Mouse (Mus musculus) adrenal gland, adult (tissue): ENCODE results near the gene Lrrc18.

Source experiments
- DNase-seq, 2 experiments: peaks; one replicate each; pipeline ENCODE4 v3.0.0; 2022 to 2023; ENCODE audit warnings: low spot score in 1 of 2; ENCODE audit not compliant: inconsistent age in 2 of 2

Gene Lrrc18

DNA sequence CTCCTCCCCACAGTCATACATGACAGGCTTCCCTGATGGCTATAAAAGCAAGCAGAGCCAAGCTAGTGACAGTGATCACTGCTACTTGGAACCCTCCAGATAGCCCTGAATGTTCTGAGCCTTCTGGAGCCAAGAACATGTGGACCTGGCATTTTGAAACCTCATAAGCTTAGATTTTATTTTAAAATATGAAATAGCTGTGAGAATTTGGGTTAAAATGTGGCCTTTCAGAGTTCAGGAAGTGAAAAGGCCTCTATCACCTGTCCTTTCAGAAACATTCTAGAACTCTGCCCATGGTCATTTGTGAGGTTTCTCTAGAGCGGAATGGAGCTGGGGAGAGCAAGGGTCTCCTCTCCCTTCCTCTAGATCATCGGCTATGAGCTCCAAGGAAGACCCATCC, at the start of gene Lrrc18:
TSS of gene Lrrc18 (plus strand) at position 301 of the 400 bp plus-strand sequence.
- no peak for DNase-seq

DNA sequence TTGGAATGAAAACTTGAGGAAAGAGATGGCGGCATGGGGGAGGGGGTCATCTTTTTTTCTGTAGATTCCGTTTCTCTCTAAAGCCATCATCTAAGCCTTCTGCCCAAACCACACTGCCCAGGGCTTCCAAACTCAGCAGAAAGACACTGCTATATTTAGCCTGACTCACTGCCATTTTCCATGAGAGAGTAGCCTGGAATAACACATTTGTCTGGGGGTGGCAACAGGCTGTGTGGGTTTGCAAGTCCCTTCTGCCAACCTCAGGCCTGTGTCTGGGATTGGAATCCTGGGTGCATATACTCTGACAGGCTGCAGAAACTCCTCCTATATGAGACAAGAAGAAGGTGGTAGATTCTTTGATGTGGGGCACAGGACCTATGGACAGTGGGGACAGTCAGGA, 43.7 kb upstream of the Lrrc18 start:
- no peak for DNase-seq

DNA sequence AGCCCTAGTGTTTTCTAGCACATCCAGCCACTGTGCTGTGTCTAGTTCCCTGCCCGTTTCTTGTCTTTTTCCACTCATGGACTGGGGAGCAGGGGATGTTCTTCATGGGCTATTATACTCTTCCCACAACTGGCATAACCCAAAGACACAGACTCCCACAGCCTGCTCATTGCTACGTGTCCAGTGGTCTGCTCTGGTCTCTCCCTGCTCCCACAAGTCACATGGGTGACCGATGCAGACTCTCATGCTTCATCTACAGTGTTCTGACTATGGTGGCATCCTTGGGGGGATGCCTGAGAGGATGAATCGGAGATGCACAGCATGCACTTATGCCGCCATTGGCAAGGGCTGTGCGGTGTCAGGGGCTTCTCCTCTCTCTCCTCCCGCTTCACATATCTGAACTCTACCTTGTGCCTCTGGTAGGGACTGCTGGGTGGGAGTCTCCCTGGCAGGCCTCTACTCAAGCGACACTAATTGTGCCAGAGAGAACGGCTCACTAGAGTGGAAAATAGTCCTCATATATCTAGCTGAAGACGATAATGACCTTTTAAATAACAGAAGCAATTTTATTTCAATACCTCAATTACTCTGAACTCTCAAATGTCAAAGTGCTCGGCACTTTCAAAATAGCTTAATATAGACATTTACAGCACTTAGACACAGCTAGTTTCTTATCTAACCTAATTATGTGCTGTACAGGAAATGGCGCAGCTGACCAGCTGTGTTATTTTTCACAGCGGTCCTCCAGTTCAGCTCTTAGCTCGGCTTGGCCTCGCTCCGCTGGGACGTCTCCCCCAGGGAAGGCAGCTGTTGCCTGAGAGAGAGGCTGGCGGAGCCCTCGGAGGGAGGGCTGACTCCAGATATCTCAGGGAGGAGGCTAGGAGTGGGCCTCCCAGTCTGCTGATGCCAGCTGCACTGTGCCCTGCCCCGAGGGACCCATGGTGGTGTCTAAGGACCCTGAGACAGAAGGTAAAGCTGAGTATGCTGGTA, 40.6 kb upstream of the Lrrc18 start:
- peak; percentile 8 to 38 for DNase-seq

DNA sequence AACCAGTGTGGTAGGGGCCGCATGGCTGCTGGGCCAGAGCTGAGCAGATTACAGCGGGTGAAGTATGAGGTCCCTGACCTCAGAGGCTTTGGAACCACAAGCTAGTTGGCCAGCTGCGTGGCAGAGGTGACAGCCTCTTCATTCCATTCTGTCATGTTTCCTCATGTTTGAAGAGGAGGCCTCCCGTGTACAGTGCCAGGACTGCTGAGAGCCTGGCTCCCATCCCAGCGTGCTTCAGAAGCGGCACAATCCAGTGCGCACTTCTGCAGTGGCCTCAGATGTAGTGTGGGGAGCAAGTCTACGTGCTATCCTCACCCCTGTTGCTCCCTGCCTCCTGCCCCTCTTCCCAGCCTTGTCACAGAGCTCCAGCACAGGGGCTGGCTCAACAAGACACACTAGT, 34.7 kb upstream of the Lrrc18 start:
- no peak for DNase-seq

DNA sequence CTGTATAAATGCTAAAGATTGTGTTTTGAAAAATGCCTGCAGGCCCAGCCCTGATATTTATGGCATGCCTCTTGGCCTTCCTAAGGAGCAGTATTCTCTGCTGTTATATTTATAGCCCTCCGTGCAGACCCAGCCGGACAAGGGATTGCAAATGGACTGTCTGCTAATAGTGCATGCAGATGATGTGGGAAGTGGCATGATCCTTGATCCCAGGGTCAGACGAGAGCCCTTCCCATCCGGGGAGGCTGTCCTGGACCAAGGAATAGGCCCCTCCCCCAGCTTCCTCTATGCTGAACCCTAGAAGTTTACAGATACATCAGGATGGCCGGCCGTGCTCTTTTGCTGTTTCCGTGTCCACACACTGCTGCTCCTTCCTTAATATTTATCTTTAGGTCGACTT, 32.5 kb upstream of the Lrrc18 start:
- DNase-seq: no peak

DNA sequence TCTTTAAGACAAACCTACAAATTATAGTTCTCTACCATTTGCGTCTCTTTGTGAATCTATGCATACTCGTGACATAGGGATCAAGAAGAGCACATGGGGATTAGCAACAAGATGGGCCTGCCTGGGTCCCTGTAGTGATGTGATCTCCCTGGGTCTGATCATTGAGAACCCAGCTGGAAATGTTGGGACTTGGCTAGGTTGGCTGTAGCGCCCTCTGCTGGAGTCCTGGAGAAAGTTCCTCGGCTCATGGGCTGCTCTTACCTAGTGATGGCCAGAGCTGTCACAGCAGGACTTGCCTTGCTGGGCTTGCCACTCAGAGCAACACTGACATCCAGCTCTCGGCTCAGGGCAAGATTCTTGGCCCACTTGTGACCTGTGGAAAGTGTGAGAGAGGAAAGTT, 30.7 kb upstream of the Lrrc18 start:
- peak; percentile 63 to 86 for DNase-seq

DNA sequence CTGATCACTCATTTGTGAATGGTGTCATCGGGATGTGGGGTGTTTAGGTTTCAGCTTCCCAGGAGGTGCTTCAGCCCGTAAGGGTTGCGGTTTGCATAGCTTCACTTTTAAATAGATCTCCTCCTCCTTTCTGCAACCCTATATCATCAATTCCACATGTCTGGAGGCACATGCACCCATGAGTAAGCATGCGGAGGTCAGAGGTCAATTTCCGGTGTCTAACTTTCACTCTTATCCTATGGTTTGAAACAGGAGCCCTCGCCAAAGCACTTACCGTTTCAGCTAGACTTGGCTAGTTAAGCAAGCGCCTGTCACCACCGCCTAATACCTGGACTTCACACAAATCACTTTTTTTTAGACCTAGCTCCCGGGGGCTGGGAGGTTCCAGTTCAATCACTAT, 26.4 kb upstream of the Lrrc18 start:
- no peak for DNase-seq

DNA sequence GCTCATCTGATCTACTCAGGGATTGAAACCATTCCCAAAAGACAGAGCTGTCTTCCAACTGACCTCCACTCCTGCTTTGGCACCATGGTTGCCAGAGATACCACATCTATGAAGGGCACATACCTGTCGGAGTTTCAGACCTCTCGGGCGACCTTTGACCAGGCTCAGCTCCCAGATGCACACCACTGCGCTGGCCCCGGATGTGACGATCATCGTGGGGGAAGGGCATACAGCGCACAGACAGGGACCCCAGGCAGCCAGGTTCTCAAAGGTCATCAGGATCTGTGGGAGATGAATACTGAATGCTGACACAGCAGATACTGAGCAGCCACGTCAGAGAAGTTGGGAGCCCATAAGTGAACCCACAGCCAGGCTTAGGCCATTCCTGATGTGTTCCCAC, 20.5 kb upstream of the Lrrc18 start:
- DNase-seq: no peak

DNA sequence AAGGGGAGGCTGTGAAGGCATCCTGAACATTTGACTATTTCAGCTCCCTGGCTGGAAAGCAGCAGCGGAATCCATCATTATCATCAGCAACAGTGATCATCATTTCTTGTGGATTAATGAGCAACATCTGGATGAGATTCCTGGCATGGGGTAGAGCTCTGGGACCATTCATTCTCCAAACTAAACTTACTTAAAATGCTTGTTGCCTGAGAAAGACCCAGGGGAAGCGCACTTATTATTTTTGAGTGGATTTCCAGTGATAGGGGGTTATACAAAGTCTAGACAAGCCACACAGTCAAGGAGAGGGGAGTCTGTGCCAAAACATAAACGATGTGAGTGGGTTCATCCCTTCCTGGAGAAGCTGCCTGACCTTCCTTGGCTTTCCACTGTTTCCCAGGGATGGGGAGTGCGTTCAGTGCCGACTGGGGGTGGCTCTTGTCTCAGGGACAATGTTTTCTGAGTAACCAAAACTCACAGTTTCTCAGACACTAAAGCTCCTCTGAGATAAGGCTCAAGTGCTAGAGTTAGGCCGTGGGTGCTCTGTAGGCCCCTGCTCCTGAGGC, 6.9 kb upstream of the Lrrc18 start:
- DNase-seq: no peak

DNA sequence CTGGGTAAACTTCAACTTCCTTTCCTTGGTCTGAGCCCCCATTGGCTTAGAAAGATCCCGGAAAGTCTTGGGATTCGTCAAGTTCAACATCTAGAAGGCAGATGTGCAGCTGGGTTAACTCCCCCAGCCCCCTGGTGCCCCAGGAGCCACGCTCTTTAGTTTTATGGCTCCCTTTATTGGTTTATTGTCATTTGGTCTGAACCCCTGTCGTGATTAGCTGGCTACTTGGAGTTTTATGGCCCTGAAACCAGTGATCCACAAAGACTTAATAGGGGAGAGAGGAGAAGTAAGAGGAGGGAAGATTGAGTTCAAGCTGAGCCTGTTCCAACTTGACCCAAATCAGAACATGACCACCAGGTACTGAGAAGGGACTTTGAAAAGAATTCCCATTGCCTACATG, 4.5 kb upstream of the Lrrc18 start:
- no peak for DNase-seq

DNA sequence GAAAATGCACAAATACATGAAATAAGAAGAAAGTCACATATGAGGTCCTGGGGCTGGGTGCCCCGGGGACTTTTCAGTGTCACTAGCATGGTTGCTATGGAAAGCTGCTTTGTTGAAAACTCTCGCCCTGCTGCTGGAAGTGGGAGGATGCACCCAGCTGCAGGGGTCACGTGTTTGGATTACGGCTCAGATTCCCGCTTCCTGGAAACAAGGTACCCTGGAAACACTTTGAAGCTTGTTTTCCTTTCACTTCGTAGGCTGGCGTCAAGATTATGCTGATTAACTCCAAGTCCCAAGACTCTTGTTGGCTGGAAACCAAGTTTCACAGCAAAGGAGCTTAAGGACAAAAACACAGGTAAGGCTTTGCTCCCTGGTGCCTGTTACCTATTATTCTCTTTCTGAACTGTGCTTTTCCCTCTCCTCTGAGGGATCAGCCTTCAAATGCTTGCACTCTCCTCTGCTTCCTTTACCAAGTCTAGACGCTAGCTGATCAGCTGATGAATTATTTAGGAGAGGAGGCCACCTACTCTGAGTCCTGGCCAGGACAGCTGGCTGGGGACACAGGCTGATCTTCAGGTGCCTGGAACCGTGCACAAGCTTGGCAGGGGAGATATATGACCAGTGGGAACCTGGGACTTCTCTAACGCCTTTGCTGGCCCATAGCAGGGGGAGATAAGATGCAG, 3.9 kb downstream of the Lrrc18 start:
- peak; percentile 13 to 59 for DNase-seq

DNA sequence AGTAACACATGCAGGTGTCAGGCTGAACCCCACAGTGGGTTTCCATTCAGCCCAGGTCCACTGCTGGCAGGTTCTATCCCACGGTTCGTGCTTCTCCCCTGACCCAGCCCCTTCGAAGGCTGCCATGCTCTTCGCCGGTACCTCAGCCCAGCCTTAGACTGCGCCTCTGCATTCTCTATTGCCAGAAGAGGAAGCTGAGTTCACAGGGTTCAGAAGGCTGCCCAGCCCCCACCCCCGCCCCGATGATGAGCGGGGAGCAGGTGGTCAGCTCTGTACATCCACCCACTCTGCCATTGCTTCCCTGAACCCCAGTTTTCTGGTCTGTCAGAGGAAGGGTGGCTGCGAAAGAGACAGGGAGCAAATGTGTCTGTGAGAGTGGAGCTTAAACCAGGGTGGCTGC, 8.3 kb downstream of the Lrrc18 start:
- no peak for DNase-seq

DNA sequence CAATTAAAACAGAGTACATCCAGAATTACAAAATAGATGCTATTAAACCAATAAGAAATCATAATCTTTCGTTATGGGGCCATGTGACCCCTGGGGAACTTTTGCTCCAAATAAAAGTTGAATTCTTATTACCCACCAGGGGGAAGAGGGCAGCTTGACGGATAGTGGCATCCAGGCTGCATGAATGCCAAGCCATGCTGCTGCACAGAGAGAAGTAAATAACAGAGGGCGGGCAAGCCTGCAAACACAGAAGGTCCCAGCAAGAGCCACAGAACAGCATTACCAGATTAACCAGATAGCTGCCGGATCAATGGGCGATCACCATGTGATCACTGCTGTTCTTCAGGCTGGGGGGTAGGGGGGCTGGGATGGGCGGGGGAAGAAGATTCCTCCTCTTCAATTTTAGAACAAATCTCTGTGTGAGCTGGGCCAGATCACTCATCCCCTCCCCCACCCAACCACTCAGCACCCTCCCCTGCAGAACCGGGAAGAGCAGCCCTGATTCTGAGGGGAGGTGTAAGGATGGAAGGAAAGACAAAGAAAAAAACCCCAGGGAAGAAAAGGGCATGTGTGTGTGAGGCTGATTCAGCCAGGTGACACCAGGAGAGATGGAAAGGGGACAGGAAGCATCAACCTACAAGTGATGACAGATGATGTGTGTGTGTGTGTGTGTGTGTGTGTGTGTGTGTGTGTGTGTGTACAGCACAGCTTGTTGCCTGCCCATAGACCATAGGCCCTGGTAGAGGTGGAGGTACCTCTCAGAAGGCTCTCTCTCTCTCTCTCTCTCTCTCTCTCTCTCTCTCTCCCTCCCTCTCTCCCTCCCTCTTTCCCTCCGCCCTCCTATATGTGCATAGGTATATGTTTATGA, 9.2 kb downstream of the Lrrc18 start:
- DNase-seq: no peak

DNA sequence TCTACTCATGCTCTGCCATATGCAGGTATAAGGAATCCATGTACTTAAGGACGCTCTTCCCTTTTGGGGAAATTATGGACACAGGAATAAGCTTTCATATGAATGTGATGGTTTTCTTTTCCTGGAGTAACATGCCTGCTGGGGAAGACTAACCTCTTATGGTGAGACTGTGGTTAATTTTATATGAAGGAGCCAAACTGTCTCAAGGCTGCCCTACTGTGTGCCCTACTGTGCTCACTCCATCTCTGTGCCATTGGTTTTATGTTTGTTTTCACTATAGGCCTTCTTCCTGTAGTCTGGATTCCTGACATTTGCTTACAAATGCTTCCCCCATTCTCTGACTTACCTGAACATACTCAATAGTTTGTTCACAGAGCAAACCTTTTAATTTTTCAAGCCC, 13.9 kb downstream of the Lrrc18 start:
- no peak for DNase-seq

DNA sequence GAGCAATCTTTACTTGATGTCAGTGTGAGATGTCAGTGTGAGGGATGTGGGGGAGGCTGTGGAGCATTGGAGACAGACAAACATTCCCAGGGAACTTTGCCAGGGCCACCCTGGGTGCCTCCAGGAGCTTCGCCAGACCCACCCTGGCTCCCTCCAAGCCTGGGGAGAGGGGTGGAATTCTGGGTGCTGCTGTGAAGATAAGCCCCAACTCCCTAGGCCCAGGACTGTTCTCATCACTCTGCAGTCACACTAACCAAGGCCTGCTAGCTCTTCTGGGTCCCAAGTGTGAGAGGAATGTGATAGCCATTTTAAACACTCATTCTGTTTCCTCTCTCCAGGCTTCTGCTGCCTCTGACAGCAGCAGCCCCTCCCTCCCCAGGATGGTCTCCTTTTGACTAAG, 16.5 kb downstream of the Lrrc18 start:
- no peak for DNase-seq

DNA sequence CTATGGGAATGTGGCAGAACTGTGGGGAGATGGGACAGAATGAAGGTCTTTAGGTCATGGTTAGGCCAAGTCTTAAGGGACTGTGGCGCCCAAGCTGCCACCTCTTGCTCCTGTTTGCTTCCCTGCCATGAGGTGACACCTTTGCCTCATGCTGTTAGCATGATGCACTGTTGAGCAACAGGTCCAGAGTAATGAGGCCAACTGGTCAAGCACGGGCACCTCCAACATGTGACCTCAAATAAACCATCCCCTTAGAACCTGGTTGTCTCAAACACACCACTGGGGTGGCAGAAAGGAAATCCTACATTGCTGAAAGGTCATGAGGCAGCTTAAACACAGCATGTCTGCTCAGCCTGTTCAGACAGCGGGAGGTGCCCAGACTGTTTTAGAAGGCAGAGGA, 27.9 kb downstream of the Lrrc18 start:
- no peak for DNase-seq

DNA sequence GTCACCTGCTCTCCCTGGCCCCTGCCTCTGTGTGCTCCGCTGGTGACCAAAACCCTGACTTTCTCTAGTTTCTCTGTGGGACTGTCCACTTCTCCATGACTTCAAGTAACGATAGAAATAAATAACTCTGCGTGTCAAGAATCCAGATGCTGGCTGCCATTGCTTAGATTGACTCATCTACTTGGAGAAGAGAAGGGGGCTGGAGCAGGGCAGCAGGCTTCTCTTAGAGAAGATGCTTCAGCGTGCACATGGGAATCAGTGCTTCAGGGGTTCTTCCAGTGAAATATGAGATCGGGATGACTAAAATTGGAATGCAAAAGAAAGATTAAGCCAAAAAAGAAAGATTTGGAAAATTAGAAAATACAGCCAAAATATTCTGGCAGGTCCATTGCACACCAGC, 28.4 kb downstream of the Lrrc18 start:
- DNase-seq: no peak

DNA sequence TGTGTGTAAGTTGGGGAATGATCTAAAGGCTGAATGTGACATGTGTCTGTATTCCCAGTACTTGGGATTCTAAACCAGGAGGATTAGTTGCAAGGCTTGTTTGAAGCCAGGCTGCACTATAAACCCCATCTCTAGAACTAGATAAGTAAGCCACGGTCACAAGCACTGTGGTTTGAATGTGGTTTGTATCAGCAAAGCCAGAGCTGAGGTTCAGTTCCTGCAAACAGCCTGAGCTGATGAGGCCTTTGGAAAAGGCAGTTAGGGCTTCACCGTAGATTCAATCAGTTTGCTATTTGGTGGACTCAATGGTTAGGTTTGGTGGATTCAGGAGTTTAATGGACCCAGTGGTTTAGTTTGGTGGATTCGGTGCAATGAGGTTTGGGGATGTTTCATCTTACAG, 39.7 kb downstream of the Lrrc18 start:
- no peak for DNase-seq

DNA sequence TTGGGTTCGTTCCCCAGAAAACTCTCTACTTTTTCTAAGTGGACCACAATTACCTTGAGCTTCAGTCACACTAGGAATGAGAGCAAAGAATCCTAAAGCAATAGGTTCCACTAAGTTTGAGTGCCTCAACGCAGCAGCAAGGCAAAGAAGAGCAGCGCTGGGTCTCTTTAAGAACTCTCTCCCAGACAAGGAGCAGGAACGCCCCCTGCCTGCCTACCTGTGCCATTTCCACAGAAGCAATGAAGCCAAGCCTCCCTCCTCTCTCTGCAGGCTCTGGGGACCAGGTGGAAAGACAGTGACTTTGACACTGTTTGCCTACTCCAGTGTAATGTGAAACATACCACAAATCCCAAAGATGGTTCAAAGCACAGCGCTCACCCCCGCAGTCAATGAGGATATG, 42.2 kb downstream of the Lrrc18 start:
- DNase-seq: peak; percentile 5 to 43

DNA sequence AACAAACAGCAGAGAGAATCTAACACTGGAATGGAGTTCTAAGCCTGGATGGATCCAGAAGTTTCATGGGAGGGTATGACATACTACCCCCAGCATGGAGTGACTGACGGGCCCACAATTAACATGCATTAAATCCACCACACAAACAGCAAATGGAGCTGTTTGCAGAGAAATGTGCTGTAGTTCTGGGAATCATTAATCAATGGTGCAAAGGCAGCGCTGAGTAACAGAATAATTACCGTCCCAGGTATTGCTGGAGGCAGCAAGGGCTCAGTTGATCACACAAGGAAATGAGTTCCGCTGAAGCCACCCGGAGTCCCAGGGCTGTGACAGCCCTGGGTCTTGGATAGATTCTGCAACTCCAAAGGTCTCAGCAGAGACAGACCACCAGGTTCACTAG, 44.2 kb downstream of the Lrrc18 start:
- DNase-seq: no peak

DNA sequence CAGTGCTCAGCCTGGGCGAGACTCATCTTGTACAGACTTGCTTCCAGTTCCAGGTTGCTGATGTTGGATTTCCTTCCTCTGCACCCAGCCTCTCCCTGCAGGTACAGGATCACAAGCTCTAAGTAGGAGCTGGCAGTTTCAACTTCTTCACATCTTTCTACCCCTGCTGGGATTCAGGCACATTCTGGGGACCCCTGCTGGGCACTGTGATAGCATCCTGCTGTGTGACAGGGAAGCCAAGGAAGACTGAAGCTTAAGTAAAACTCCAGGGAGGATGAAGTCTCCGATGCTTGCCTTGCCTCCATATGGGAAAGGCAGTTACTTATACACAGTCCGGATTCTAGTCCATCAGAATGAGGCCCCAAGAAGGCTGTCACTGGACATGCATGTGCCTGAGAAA, 45.6 kb downstream of the Lrrc18 start:
- no peak for DNase-seq
